Mouse (Mus musculus): Measurements from ENCODE around the gene Tspan18. TPM values are rescaled to one million over a fixed set of nuclear protein-coding genes. Genes with fewer than 3 reads are reported as not detected.

The Tspan18 gene
- polyA plus RNA-seq, 1 experiment from 2014 or later, result 27.8 TPM

DNA sequence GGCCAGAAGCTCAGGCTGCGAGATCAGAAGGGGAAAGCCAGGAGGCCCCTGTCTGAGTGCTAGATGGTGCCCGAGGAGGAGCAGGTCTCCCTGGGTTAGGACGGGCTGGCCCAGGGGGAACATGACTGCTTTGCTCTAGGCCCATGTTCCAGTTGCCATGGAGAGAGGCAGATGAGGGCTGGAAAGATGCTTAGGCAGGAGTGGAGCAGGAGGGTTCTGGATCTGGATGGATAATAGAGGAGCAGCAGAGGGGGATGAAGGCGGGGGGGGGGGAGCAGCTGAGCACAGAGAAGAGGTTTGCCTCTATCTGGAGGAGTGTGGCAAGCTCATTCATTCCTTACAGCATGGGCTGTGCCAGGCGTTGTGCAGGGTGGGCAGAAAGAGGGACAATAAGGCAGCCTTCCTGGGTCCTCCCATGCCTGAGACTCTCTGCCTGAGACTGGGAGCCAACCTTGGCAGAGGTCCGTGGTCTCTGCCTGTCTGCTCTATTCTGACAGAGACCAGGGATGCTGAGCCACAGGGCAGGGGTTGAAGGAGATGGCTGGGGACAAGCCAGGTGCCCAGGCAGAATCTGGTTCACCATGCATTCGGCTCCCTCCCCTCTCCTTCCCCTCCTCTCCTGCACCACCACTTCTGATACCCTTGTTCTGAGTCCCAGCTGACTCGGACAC lies 77.4 kb downstream of the Tspan18 start:
- WGBS, result 61% methylated on average over 8 of the region's 8 CpGs
- Histone ChIP-seq H3K4me2 (ENCODE audit: low read length) (no peak overlapping the region), H3K27ac (replicated peaks; ENCODE audit: low read depth, low read length) (peak overlapping the region; percentile 57), H3K36me3 (ENCODE audit: control insufficient read depth, insufficient read depth, low read length) (no peaks in the 10 kb centered on the region), H3K9ac (replicated peaks; ENCODE audit: low read length) (no peak overlapping the region; the same call in 1 of the 2 replicates), H3K4me1 (ENCODE audit: control insufficient read depth, insufficient read depth, low read length) (peaks cover 33% of the 10 kb centered on the region), H3K4me3 (replicated peaks; ENCODE audit: low read depth, low read length) (no peak overlapping the region), H3K9me3 (ENCODE audit: control insufficient read depth, low read length) (no peaks in the 10 kb centered on the region), H3K27me3 (ENCODE audit: control insufficient read depth, insufficient read depth, low read length) (no peaks in the 10 kb centered on the region)
- 0 out of 2 replicates have a peak, but pooled peaks have one; percentile 34 for ATAC-seq (ENCODE audit: low FRiP score, low TSS enrichment)
- DNase-seq, result no peak

DNA sequence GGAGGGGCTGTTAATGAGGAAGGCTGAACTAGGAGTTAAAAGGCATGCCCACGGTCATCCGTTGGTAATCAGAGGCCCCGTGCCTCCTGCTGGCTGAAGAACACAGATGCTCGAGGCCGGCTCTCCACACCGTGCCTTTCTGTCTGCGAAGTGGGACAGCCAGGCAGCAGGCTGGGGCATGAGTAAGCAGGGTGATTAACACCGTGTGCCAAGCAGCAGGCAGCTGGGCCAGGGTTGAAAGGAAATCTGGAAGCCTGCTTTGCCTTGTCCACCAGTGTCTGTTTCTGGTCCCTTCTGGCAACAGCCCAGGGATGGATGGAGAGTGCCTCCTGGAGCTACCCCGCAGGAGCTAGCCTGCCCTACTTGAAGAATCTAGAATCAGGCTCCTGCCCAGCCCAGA lies 81.9 kb downstream of the Tspan18 start:
- WGBS, result 16% methylated on average over 9 of the region's 9 CpGs
- Histone ChIP-seq H3K4me1 (ENCODE audit: control insufficient read depth, insufficient read depth, low read length) (peaks cover 40% of the 10 kb centered on the region), H3K27me3 (ENCODE audit: control insufficient read depth, insufficient read depth, low read length) (no peaks in the 10 kb centered on the region), H3K36me3 (ENCODE audit: control insufficient read depth, insufficient read depth, low read length) (no peaks in the 10 kb centered on the region), H3K27ac (replicated peaks; ENCODE audit: low read depth, low read length) (peak overlapping the region; percentile 70), H3K4me3 (replicated peaks; ENCODE audit: low read depth, low read length) (no peak overlapping the region), H3K9me3 (ENCODE audit: control insufficient read depth, low read length) (no peaks in the 10 kb centered on the region), H3K4me2 (ENCODE audit: low read length) (no peak overlapping the region), H3K9ac (replicated peaks; ENCODE audit: low read length) (no peak overlapping the region)
- ATAC-seq (ENCODE audit: low FRiP score, low TSS enrichment), result peak; percentile 40; the same call in 1 of the 2 replicates
- peak; percentile 71 for DNase-seq

DNA sequence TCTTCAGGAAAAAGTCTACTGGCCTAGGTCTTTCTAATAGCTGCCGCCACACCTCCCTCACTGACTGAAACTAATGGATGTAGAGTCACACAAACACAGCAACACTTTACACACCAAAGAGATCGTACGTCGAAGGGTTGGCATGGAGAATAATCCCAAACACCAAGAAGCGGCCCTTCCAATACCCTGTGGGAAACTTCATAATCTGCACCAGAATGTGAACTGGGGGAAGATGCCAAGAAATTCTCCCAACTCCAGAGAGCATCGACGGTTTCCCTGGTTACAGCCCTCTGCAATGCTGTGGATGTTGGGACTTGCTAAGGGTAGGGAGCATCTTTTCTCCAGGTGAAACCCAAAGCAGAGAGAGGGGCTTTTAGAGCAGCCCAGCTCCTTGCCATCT lies 83.7 kb downstream of the Tspan18 start:
- ATAC-seq (ENCODE audit: low FRiP score, low TSS enrichment) (no peak), DNase-seq (peak; percentile 71)
- H3K27ac ChIP-seq (replicated peaks; ENCODE audit: low read depth, low read length), result no peak overlapping the region
- H3K9me3 ChIP-seq (ENCODE audit: control insufficient read depth, low read length), result no peaks in the 10 kb centered on the region
- H3K4me3 ChIP-seq (replicated peaks; ENCODE audit: low read depth, low read length), result no peak overlapping the region
- no peak overlapping the region for H3K4me2 ChIP-seq (ENCODE audit: low read length)
- H3K36me3 ChIP-seq (ENCODE audit: control insufficient read depth, insufficient read depth, low read length), result no peaks in the 10 kb centered on the region
- no peak overlapping the region for H3K9ac ChIP-seq (replicated peaks; ENCODE audit: low read length)
- WGBS, result 27% methylated on average over 7 of the region's 7 CpGs
- H3K27me3 ChIP-seq (ENCODE audit: control insufficient read depth, insufficient read depth, low read length), result no peaks in the 10 kb centered on the region
- peaks cover 36% of the 10 kb centered on the region for H3K4me1 ChIP-seq (ENCODE audit: control insufficient read depth, insufficient read depth, low read length)

DNA sequence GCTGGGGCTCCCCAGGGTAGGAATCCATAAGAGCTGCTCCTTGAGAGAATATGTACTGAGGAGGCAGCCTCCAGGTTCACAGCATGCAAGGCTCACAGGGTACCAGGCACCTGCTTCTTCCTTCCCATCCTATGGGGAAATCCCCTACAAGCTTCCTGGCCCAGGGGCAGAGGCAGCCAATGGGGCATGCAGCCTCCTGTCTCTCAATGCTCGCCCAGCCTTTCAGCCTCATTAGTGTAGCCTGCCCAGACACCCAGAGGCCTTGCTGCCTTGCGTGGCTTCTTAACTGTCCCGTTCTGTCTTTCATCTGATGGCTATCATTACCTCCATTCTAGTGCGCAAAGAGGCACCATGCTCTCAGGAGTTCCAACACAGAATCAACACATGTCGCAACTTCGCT lies 85.2 kb downstream of the Tspan18 start:
- 55% methylated on average over 6 of the region's 6 CpGs for WGBS
- Histone ChIP-seq H3K9me3 (ENCODE audit: control insufficient read depth, low read length) (no peaks in the 10 kb centered on the region), H3K4me3 (replicated peaks; ENCODE audit: low read depth, low read length) (no peak overlapping the region), H3K9ac (replicated peaks; ENCODE audit: low read length) (0 out of 2 replicates have a peak overlapping the region, but pooled peaks have one; percentile 7), H3K4me1 (ENCODE audit: control insufficient read depth, insufficient read depth, low read length) (peaks cover 36% of the 10 kb centered on the region), H3K27ac (replicated peaks; ENCODE audit: low read depth, low read length) (0 out of 2 replicates have a peak overlapping the region, but pooled peaks have one; percentile 21), H3K4me2 (ENCODE audit: low read length) (no peak overlapping the region), H3K27me3 (ENCODE audit: control insufficient read depth, insufficient read depth, low read length) (no peaks in the 10 kb centered on the region), H3K36me3 (ENCODE audit: control insufficient read depth, insufficient read depth, low read length) (no peaks in the 10 kb centered on the region)
- ATAC-seq (ENCODE audit: low FRiP score, low TSS enrichment) (no peak), DNase-seq (no peak)

DNA sequence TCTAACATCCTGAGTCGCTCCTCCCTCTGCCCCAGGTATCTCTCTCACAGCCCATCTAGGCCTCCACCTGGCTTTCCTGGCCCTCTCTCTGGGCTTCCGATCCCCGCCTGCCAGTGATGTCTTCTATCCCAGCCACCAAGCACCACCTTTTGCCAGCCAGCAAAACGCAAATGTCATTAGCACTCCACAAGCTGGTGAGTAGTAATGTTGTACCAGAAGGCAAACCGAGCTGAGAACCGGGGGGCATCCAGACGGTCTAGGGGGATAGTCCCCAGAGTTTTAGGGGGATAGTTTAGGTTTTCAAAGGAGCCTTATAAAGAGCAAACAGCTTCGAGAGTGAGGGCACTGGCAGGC lies 90.2 kb downstream of the Tspan18 start:
- H3K4me1 ChIP-seq (ENCODE audit: control insufficient read depth, insufficient read depth, low read length), result peaks cover 22% of the 10 kb centered on the region
- DNase-seq, result no peak
- H3K27me3 ChIP-seq (ENCODE audit: control insufficient read depth, insufficient read depth, low read length), result no peaks in the 10 kb centered on the region
- ATAC-seq (ENCODE audit: low FRiP score, low TSS enrichment), result no peak
- no peaks in the 10 kb centered on the region for H3K9me3 ChIP-seq (ENCODE audit: control insufficient read depth, low read length)
- 92% methylated on average over 8 of the region's 8 CpGs for WGBS
- no peak overlapping the region for H3K4me3 ChIP-seq (replicated peaks; ENCODE audit: low read depth, low read length)
- no peak overlapping the region for H3K4me2 ChIP-seq (ENCODE audit: low read length)
- no peak overlapping the region for H3K27ac ChIP-seq (replicated peaks; ENCODE audit: low read depth, low read length)
- no peak overlapping the region for H3K9ac ChIP-seq (replicated peaks; ENCODE audit: low read length)
- H3K36me3 ChIP-seq (ENCODE audit: control insufficient read depth, insufficient read depth, low read length), result no peaks in the 10 kb centered on the region

DNA sequence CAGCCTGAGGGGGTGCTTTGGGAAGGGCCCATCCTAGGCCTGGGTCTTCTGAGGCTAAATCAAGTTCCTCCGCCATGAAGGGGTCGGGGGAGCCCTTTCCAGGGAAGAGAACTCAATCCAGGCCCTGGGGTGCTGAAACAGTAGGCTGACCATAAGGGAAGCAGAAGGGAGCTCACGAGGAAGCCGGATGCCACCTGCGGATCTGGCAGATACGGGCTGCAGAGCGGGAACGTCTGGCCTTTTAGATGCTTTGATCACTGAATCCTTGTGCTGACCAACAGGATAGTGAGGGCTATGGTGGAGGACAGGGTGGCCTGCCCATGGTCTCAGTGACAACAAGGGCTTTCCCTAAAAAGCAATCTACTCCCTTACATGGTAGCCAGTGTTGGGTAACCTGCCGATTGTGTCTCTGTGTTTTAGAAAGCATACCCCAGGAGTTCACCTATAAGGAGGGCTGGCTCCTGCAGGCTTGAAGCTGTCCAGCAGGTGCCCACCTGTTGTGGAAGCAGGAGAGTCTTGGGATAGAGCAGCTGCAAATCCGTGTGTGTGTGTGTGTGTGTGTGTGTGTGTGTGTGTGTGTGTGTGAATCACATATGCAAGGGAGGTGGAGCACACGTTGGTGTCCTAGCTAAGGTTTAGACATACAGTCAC lies 90.7 kb downstream of the Tspan18 start:
- no peaks in the 10 kb centered on the region for H3K27me3 ChIP-seq (ENCODE audit: control insufficient read depth, insufficient read depth, low read length)
- 75% methylated on average over 11 of the region's 11 CpGs for WGBS
- ATAC-seq (ENCODE audit: low FRiP score, low TSS enrichment) (no peak), DNase-seq (no peak)
- H3K9ac ChIP-seq (replicated peaks; ENCODE audit: low read length), result no peak overlapping the region
- H3K36me3 ChIP-seq (ENCODE audit: control insufficient read depth, insufficient read depth, low read length), result no peaks in the 10 kb centered on the region
- no peak overlapping the region for H3K4me2 ChIP-seq (ENCODE audit: low read length)
- H3K27ac ChIP-seq (replicated peaks; ENCODE audit: low read depth, low read length), result no peak overlapping the region
- H3K9me3 ChIP-seq (ENCODE audit: control insufficient read depth, low read length), result no peaks in the 10 kb centered on the region
- peaks cover 17% of the 10 kb centered on the region for H3K4me1 ChIP-seq (ENCODE audit: control insufficient read depth, insufficient read depth, low read length)
- H3K4me3 ChIP-seq (replicated peaks; ENCODE audit: low read depth, low read length), result no peak overlapping the region

DNA sequence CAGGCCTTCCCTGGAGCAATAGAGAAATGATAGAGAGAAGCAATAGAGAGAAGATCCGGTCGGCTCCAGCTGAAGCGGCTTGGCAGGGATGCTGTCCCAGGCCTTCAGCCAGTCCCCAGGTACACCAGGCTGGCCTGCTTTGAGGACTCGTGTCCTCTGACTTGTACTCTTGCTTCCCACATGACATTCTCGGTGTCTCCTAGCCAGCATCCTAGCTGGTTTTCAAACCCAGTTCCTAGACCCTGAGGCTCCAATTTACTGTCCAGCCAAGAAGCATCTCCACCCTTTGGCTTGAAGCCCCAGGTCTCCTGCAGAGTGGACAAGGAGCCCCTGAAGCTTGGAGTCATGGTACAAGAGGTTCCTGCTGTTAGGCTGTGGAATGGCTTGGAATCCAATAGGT lies 92.1 kb downstream of the Tspan18 start:
- Histone ChIP-seq H3K9ac (replicated peaks; ENCODE audit: low read length) (no peak overlapping the region), H3K4me1 (ENCODE audit: control insufficient read depth, insufficient read depth, low read length) (peaks cover 4% of the 10 kb centered on the region; the same call in 1 of the 2 replicates), H3K9me3 (ENCODE audit: control insufficient read depth, low read length) (no peaks in the 10 kb centered on the region), H3K4me3 (replicated peaks; ENCODE audit: low read depth, low read length) (no peak overlapping the region), H3K27ac (replicated peaks; ENCODE audit: low read depth, low read length) (no peak overlapping the region), H3K27me3 (ENCODE audit: control insufficient read depth, insufficient read depth, low read length) (no peaks in the 10 kb centered on the region), H3K4me2 (ENCODE audit: low read length) (no peak overlapping the region), H3K36me3 (ENCODE audit: control insufficient read depth, insufficient read depth, low read length) (no peaks in the 10 kb centered on the region)
- WGBS, result 80% methylated on average over 5 of the region's 5 CpGs
- no peak for ATAC-seq (ENCODE audit: low FRiP score, low TSS enrichment)
- DNase-seq, result no peak

DNA sequence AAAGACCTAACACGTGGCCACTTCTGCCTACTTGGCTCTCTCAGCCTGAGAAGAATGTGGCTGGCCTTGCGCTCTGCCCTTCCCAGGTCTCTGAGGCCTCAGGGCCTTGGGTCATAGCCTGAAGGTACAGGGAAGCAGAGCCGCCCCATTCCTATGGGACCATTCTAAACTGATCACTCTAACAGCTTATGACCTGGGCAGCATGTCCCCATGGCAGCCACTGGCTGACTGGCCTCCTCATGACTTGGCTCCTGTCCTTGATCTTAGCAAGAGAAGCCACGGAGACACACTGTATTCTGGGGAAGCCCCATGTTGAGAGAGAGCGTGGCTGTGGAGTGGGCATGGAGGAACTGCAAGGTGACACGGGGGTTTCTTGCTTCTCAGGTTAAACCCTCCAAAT lies 95.4 kb downstream of the Tspan18 start:
- no peak overlapping the region for H3K27ac ChIP-seq (replicated peaks; ENCODE audit: low read depth, low read length)
- no peak overlapping the region for H3K4me2 ChIP-seq (ENCODE audit: low read length)
- H3K9ac ChIP-seq (replicated peaks; ENCODE audit: low read length), result no peak overlapping the region
- DNase-seq (no peak), ATAC-seq (ENCODE audit: low FRiP score, low TSS enrichment) (no peak)
- no peaks in the 10 kb centered on the region for H3K9me3 ChIP-seq (ENCODE audit: control insufficient read depth, low read length)
- no peak overlapping the region for H3K4me3 ChIP-seq (replicated peaks; ENCODE audit: low read depth, low read length)
- no peaks in the 10 kb centered on the region for H3K36me3 ChIP-seq (ENCODE audit: control insufficient read depth, insufficient read depth, low read length)
- 83% methylated on average over 6 of the region's 6 CpGs for WGBS
- H3K4me1 ChIP-seq (ENCODE audit: control insufficient read depth, insufficient read depth, low read length), result no peaks in the 10 kb centered on the region
- no peaks in the 10 kb centered on the region for H3K27me3 ChIP-seq (ENCODE audit: control insufficient read depth, insufficient read depth, low read length)

DNA sequence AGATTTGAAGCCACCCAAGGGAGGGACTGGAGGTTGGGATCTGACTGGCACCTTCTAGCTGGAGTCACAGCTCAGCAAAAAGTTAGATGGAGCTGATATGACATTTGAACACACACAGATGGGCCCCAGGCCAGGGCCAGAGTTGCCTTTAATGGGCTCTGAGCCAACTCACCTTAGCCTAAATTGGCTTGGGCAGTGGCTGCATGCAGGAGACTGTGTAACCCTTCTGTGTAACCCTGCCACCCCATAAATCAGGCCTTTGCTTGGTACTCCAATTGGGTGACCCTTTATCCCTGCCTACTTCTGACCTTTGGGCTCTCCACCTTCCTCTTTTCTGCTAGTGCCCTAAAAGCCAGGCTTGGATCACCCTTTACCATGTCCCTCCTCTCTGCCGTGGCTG lies 97.2 kb downstream of the Tspan18 start:
- Histone ChIP-seq H3K36me3 (ENCODE audit: control insufficient read depth, insufficient read depth, low read length) (no peaks in the 10 kb centered on the region), H3K27ac (replicated peaks; ENCODE audit: low read depth, low read length) (no peak overlapping the region), H3K4me1 (ENCODE audit: control insufficient read depth, insufficient read depth, low read length) (0 out of 2 replicates have a peak, but pooled peaks cover 5% of the 10 kb centered on the region), H3K27me3 (ENCODE audit: control insufficient read depth, insufficient read depth, low read length) (no peaks in the 10 kb centered on the region), H3K4me2 (ENCODE audit: low read length) (no peak overlapping the region), H3K4me3 (replicated peaks; ENCODE audit: low read depth, low read length) (no peak overlapping the region), H3K9ac (replicated peaks; ENCODE audit: low read length) (no peak overlapping the region), H3K9me3 (ENCODE audit: control insufficient read depth, low read length) (no peaks in the 10 kb centered on the region)
- DNase-seq (no peak), ATAC-seq (ENCODE audit: low FRiP score, low TSS enrichment) (no peak)
- 61% methylated on average over 1 of the region's 1 CpGs for whole genome bisulfite sequencing

Data from midbrain, embryonic 14.5 days (tissue).